35 mouse cellular contexts compared by ENCODE assay signal in genomic region chr11:100191820-100192219, GRCm38 (mm10). TPM values are rescaled to one million over a fixed set of nuclear protein-coding genes. Genes with fewer than 3 reads are reported as not detected.
"Had no signal": no experiment of that assay in that cellular context is flagged by ENCODE, and none has a peak within 500 bp of the region (broad histone marks: within the 10 kb centered on the region; RNA-seq: fewer than 3 reads in every experiment).

No protein-coding gene starts in this region.

- DNase-seq: cerebellum, adult 8-10 months; cerebellum, adult 9-10 months; cerebellum, adult 9-11 months; cerebellum, postnatal 10 days; cerebellum, postnatal 14 days; cerebellum, postnatal 25 days; cerebellum, postnatal 36 days; embryo, embryonic 11 days; forebrain, postnatal 0 days; gastrocnemius, adult 2 months; gastrocnemius, postnatal 10 days; gastrocnemius, postnatal 14 days; gastrocnemius, postnatal 25 days; gastrocnemius, postnatal 36 days; heart, adult 11 months; heart, adult 18-20 months; heart, adult 2 months had no signal

- ATAC-seq: forebrain, embryonic 13.5 days; forebrain, embryonic 14.5 days; forebrain, embryonic 15.5 days; forebrain, embryonic 16.5 days; forebrain, postnatal 0 days had no signal

RNA-seq across cellular contexts. Expression of gene Krt9, which starts 1.2 kb away (rescaled TPM):
- polyA plus RNA-seq: embryonic facial prominence, embryonic 10.5 days; embryonic facial prominence, embryonic 11.5 days; embryonic facial prominence, embryonic 12.5 days; embryonic facial prominence, embryonic 13.5 days; embryonic facial prominence, embryonic 14.5 days; embryonic facial prominence, embryonic 15.5 days; erythroblast, embryonic 14.5 days; forebrain, embryonic 10.5 days; forebrain, embryonic 11.5 days; forebrain, embryonic 12.5 days; forebrain, embryonic 13.5 days; forebrain, embryonic 14.5 days; forebrain, embryonic 15.5 days; forebrain, embryonic 16.5 days; heart, adult 2 months; heart, embryonic 10.5 days had no signal

RNA-seq across cellular contexts. Expression of gene Krt14, which starts 15.5 kb away (rescaled TPM):
- polyA plus RNA-seq: cortical plate, adult 2 months; forebrain, embryonic 14.5 days had no signal

RNA-seq across cellular contexts. Expression of gene Krt19, which starts 43.4 kb away (rescaled TPM):
- polyA plus RNA-seq: erythroblast, embryonic 14.5 days had no signal

RNA-seq across cellular contexts. Expression of gene Krt15, which starts 56.1 kb away (rescaled TPM):
- polyA plus RNA-seq: cortical plate, adult 2 months; forebrain, embryonic 16.5 days; frontal cortex, adult 2 months had no signal

RNA-seq across cellular contexts. Expression of gene Krt16, which starts 56.9 kb away (rescaled TPM):
- polyA plus RNA-seq: cortical plate, adult 2 months; embryonic facial prominence, embryonic 10.5 days; embryonic facial prominence, embryonic 11.5 days; embryonic facial prominence, embryonic 12.5 days; erythroblast, embryonic 14.5 days; forebrain, embryonic 10.5 days; forebrain, embryonic 11.5 days; forebrain, embryonic 12.5 days; forebrain, embryonic 13.5 days; forebrain, embryonic 14.5 days; forebrain, embryonic 15.5 days; forebrain, embryonic 16.5 days; forebrain, postnatal 0 days; frontal cortex, adult 2 months; gonadal fat pad, adult 2 months; heart, adult 2 months; heart, embryonic 10.5 days had no signal
